Mouse (Mus musculus): ENCODE measurements around the gene Ibtk.
A peak's percentile ranks its signal among the peaks of the same experiment; 100 is the strongest.
"Not testable (repeated sequence)": the region's sequence is repeated elsewhere in the genome, so short reads cannot be mapped to it uniquely, and the experiment has no call there.

Ibtk gene

DNA sequence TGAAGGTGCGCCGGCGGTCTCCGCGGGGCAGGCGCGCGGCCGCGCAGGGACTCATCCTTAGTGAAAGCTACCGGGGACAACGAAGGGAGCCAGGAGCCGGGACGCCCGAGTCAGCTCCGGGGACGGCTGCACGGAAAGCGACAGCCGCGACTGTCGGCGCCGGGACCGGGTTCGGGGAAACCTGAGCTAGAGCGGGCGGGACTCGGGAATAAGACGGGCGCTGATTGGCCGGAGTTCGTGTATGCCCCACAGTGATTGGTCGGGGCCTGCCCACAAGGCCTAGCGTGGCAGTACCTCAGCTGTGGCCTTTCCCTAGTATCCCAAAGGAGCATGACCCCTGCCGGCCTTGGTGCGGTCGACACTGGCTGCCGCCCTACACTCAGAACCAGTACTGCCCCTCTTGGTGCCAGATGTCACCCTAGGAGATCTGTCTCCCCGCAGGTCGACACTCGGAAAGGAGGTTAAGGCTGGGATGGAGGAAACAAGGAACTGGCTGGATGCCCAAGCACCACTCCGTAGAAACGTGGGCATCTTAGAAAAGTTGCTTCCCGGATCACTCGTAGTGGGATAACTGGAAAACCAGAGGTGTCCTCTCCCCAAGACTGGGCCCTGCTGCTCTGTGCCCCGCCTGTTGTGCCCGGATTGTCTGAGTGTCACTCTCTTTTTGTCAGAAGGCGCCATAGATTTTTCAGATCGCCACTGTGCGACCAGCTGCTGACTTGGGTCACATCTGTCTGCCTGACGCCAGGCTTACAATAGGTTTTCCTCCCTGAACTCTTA is at the start of gene Ibtk:
Gene Ibtk (minus strand): TSS at position 193 of the 780 bp plus-strand sequence.
- peak; percentile 98 for DNase-seq

- DNase-seq = not testable (repeated sequence)
Measured at GRCm38 (mm10) chr9:85791521-85791920, 42.4 kb upstream of the Ibtk start.

DNA sequence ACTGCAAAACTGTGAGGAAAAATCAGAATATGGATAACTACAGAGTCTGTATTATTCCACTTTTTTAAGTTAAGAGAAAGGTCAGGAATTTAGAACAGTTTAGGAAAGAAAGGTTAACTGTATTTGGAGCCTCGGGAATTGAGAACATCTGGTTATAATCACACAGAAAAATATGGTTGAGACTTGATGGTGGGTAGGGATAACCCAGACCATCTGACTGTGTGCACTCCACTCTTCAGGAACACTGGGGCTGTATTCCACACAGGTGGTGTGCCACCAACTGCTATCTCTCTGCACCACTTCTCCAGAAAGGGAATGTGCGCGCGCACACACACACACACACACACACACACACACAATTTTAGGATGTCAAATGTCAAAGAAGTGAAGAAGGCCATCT is 31.1 kb upstream of the Ibtk start:
- DNase-seq = no peak

DNA sequence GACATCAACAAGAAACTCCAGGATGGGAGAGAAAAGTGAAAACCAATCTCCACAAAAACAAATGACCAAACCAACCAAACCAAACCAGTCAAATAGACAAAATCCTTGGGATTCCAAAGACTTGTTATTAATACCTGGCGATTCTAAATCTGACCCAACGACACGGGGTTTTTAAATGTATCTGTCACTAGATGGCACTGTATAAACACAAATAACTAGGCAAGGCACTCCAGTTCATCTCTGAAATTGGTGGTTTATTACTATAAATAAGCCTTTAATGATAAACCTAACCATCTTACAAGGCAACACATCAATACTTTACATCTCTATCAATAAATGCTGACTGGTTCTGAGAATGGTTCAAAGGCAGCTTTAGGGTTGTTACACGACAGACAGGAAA is 30.3 kb upstream of the Ibtk start:
- no peak for DNase-seq

- no peak for DNase-seq
Measured at GRCm38 (mm10) chr9:85777544-85777943, 28.4 kb upstream of the Ibtk start.

GRCm38 (mm10) chr9:85772280-85772679 is 23.1 kb upstream of the Ibtk start:
- DNase-seq = no peak

DNA sequence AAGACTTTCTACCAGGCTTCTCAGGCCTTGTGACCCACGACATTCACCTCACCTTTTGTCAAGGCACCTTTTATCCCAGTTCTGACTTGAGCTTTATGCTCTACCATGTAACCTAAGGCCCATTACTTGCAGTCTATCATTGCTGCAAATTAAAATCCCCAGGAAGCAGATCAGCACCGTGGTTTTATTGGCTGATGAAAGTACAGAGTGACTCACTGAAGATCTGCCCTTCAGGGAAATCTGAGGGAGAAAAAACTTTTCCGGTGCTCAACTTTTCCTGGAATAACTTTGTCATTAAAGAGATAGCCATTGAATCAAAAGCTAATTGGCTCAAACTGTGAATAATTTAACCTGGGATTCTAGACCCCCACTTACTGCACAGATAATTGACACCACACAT is 22.3 kb upstream of the Ibtk start:
- DNase-seq = no peak

DNA sequence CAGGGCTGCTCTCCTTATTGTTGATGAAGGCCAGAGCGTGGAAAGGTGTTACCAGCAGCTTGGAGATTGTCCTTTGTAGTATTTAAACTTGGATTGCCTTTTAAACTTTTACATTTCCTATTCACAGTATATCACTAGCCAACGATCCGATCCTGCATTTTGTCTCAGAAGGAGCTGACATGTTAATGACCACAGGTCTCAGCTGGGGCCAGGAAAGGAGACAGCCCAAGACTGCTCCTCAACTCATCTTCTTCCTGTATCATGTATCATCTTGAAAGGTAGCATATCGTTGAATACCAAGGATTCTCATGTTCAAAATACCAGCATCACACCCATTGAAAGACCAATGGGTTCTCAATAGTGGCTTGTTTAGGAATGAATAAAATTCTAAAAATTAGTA is 21.2 kb upstream of the Ibtk start:
- no peak for DNase-seq

GRCm38 (mm10) chr9:85769057-85769789 is 20.1 kb upstream of the Ibtk start:
- no peak for DNase-seq

DNA sequence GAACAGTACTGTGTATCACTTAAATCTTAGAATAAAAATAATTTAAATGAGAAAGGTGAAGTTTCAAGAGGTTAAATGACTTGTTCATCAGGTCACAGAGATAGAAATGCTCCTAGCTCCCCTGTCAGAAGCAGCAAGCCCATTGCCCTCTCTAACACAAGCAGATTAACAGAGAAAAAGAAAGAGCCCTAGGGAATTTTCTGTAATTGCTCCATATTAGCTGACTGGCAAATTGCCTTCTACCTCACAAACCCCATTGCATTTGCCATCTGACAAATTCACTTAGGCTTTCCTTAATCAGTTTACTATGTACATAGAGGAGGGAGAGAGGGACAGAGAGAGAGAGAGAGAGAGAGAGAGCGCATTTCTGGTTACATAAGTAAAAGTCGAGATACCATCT is 18.1 kb upstream of the Ibtk start:
- no peak for DNase-seq

GRCm38 (mm10) chr9:85762476-85762875 is 13.3 kb upstream of the Ibtk start:
- no peak for DNase-seq

DNA sequence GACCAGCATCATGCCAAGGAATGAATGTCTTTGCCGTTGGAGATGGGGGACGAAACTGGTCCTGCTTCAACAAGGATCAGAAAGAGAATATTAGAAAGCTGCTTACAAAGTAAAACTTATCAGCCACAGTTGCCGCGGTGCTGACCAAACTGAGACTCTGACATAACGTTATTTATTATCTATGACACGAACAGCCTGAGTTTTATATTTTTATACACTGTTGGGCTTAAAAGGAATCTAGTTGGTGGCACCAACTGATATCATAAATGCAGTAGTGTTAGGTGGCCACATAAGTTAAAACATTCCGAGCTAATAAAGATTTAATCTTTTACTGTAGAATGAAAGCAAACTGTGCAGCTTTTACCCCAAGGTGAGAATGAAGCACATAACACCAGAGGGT is 1.7 kb upstream of the Ibtk start:
- no peak for DNase-seq

GRCm38 (mm10) chr9:85749922-85750509 is 882 bp upstream of the Ibtk start:
- no peak for DNase-seq

- peak; percentile 72 for DNase-seq
Measured at GRCm38 (mm10) chr9:85748204-85749141, 661 bp downstream of the Ibtk start.

DNA sequence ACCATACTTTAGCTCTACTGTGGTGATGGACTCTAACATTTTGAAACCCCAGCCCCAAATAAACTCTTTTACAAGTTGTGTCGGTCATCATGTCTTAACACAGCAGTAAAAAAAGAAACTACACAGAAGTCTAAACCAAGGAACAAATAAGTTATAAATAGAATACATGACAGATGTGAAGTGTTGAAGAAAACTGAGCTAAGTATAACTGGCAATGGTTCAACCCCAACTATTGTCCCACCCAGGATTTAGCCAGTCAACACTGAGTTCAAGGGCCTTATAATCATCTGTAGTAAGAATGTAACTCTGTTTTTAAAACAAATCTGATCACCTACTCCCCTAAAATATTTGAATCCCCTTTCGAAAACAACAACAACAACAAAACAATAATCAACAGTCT is 3.6 kb downstream of the Ibtk start:
- no peak for DNase-seq

DNA sequence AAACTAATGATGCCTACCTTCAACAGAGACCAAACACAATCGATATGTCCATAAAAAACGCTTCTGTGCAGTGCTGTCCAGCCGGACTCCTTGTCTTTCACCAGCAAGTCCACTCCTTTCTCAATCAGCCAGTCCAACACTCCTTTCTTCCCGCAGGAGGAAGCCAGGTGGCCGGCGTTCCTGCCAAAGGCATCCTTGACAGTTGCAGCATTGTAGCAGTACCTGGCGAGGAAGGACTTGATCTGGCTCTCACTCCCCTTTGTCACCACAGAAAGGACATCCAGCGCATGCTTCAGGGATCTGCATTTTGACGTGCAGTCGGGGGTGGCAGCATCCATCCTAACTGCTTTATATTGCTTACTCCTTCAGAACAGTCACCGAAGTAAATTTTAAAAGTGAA is 5.8 kb downstream of the Ibtk start:
- DNase-seq = peak; percentile 52

GRCm38 (mm10) chr9:85742107-85742506 is 7.0 kb downstream of the Ibtk start:
- no peak for DNase-seq

GRCm38 (mm10) chr9:85739279-85739678 is 9.9 kb downstream of the Ibtk start:
- DNase-seq = no peak

- DNase-seq = no peak
Measured at GRCm38 (mm10) chr9:85734821-85735220, 14.3 kb downstream of the Ibtk start.

DNA sequence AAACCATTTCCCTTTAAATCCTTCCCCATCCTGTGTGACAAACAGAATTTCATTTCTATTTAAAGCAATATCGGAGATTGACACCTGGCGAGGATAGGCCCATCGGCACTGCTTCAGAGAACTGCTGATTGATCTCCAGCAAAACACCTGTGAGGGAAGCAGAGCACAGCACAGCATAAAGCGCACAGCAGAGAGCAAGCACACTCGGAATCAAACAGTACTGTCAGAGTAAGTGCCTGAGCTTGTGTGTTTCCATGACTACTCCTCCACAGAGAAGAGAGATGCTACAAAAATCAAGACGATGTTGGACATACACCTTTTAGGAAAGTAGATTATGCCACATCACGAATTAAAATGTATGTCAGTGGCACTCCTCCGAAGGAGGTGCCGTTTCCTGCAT is 25.1 kb downstream of the Ibtk start:
- no peak for DNase-seq

GRCm38 (mm10) chr9:85717336-85717735 is 31.8 kb downstream of the Ibtk start:
- no peak for DNase-seq

DNA sequence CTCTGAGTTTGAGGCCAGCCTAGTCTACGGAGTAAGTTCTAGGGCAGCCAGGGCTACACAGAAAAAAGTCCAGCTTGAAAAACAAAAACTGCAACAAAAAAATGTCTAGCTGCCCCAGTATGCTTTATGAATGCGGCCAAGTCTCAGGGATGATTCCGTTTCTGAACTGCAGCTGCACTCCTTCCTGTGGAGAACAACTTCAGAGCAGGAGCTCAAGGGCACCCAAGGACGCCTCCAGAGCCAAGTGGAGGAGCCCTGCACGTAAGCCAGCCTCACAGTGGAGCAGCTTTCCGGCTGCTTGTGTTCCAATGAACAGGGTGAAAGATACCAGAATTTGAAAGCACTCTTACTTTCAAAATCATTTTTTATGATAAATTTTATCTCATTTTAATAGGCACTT is 41.8 kb downstream of the Ibtk start:
- no peak for DNase-seq

DNA sequence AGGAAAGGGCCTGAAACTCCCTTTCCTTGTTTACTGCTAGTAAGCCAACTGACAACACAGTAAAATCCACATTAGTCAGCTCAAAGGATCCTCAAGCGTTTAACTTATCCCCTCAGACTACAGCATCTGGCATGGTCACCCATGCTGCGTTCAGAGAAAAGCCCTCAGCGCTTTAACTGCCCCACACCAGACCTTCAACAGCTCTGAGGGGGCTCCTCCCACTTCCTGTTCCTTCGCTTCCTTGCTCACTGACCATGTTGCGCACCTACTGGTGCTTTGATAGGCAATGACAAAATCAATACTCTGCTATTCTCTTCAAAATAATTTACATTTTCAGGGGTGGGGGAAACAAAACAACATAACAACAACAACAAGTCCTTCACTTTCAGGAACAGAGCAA is 47.2 kb downstream of the Ibtk start:
- no peak for DNase-seq
